Mouse (Mus musculus) heart, postnatal 0 days (tissue): ENCODE results near the gene Krt31.

ENCODE experiments used
- CTCF ChIP-seq: IDR thresholded peaks from 2 replicates; pipeline ENCODE4 v1.5.1; 2016; ENCODE audit warnings: antibody characterized with exemption, control low read depth, low read depth
- EP300 ChIP-seq: IDR thresholded peaks from 2 replicates; pipeline ENCODE4 v1.6.1; 2016; ENCODE audit warnings: antibody characterized with exemption, low read depth

- TF ChIP-seq CTCF (no peak), EP300 (no peak)
Measured at GRCm38 (mm10) chr11:100019466-100019865, 30.9 kb downstream of the Krt31 start.
